Mouse (Mus musculus) neutrophil, adult 59 days (primary cell): ENCODE results near the gene Nudt1. TPM values are rescaled to one million over a fixed set of nuclear protein-coding genes. Genes with fewer than 3 reads are reported as not detected.

Source experiments
- total RNA-seq, 2 experiments: library from RNA; stranded (reverse); gene quantifications; 1 replicate in 1 of 2; 2 replicates in 1 of 2; pipeline ENCODE4 v1.2.4; 2023

The Nudt1 gene
- 1 to 10 TPM; 5.2 to 8.9 TPM for total RNA-seq

DNA sequence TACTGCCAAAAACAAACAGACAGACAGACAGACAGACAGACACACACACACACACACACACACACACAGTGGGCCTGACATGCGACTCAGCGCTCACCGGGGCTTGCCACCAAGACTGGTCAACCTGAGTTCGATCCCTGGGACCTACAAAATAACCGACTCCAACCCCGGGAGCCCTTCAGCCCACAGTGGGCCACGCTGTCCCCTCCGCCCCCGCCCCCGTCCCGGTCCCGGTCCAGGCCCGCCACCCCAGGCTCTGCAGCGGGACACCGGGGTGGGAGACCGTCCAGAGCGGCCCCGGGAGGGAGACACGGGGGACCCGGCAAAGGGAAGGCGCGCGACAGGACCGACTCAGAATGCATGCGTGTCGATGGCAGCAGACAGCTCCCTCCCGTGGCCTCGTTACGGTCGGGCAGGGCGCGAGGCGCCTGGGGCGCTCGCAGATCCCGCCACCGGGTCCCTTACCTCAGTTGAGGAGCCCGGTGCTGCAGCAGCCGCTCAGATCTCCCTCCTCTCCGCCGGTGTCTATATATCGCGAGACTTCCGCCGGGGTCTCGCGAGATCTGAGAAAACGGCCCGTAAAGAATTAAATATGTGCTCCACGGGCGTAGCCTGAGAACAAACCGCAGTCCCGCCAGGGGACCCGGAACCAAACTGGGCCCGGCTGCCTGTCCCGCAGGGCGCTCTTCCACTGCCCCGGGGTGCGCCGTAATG lies at the start of gene Nudt1, which contains the start of gene Mad1l1:
Nudt1 (plus strand) TSS at position 615 of the 714 bp plus-strand sequence.
Mad1l1 (minus strand) TSS at position 511 of the 714 bp plus-strand sequence.

GRCm38 (mm10) chr5:140331615-140332512 lies 10.4 kb downstream of the Nudt1 start, which contains the start of gene Mrm2:
Gene Mrm2, minus strand, starts transcription at chr5:140331898.

Other genes starting within 250 kb of the Nudt1 start
- 10 to 100 TPM; 24.5 to 31.6 TPM for gene Mad1l1, start 104 bp upstream of the Nudt1 start, total RNA-seq
- 1 to 10 TPM; 2.2 to 2.5 TPM for gene Mrm2, start 10.2 kb downstream of the Nudt1 start, total RNA-seq
- 10 to 100 TPM in 1 of 2 experiments, 1 to 10 TPM in 1; 8.4 to 10.3 TPM for gene Snx8, start 67.6 kb downstream of the Nudt1 start, total RNA-seq
- 10 to 100 TPM; 63.2 to 71.3 TPM for gene Eif3b, start 97.7 kb downstream of the Nudt1 start, total RNA-seq
- gene Gm4869, start 124.0 kb downstream of the Nudt1 start, total RNA-seq, result not detected
- 100 to 1,000 TPM; 121 to 131 TPM for gene Chst12, start 183.9 kb downstream of the Nudt1 start, total RNA-seq
- gene Grifin, start 243.4 kb downstream of the Nudt1 start, total RNA-seq, result not detected